Mouse (Mus musculus) liver, embryonic 12.5 days (tissue): ENCODE measurements around the gene Itpr3. TPM values are rescaled to one million over a fixed set of nuclear protein-coding genes. Genes with fewer than 3 reads are reported as not detected.

Source experiments
- ATAC-seq: fragments of 200-750 bp; cut with Nextera tagmentation; 2 replicates; pipeline ENCODE4 v1.8.0; 2017; ENCODE audit warnings: moderate number of reproducible peaks, mild to moderate bottlenecking, moderate library complexity
- H3K27ac ChIP-seq: fragments of 300-500 bp; sonication (generic); 2 replicates; pipeline ENCODE4 v1.5.1; 2016; ENCODE audit warnings: mild to moderate bottlenecking
- H3K27me3 ChIP-seq: fragments of 300-500 bp; sonication (generic); replicated peaks from 2 replicates; pipeline ENCODE4 v1.6.1; 2016; ENCODE audit warnings: mild to moderate bottlenecking, moderate library complexity
- H3K36me3 ChIP-seq: fragments of 300-500 bp; sonication (generic); 2 replicates; pipeline ENCODE4 v1.6.1; 2016; ENCODE audit warnings: mild to moderate bottlenecking, moderate library complexity
- H3K4me1 ChIP-seq: fragments of 300-500 bp; sonication (generic); 2 replicates; pipeline ENCODE4 v1.6.1; 2016
- H3K4me2 ChIP-seq: fragments of 300-500 bp; sonication (generic); 2 replicates; pipeline ENCODE4 v1.6.1; 2016; ENCODE audit warnings: mild to moderate bottlenecking, moderate library complexity
- H3K4me3 ChIP-seq: fragments of 300-500 bp; sonication (generic); 2 replicates; pipeline ENCODE4 v1.5.1; 2016; ENCODE audit warnings: mild to moderate bottlenecking, moderate library complexity
- H3K9ac ChIP-seq: fragments of 300-500 bp; sonication (generic); 2 replicates; pipeline ENCODE4 v1.6.1; 2016; ENCODE audit warnings: mild to moderate bottlenecking, moderate library complexity
- H3K9me3 ChIP-seq: fragments of 300-500 bp; sonication (generic); replicated peaks from 2 replicates; pipeline ENCODE4 v1.6.1; 2016; ENCODE audit warnings: mild to moderate bottlenecking, moderate library complexity
- WGBS: fragments of 180-500 bp; shearing (Covaris S2); methylation state at CpG from one replicate; pipeline ENCODE4 v1.1.7; 2016; ENCODE audit not compliant: insufficient replicate concordance; 5-methylcytosine and 5-hydroxymethylcytosine counted together
- polyA plus RNA-seq: library from polyadenylated mRNA; unstranded; fragments of >200 nt; fragmentation: Nextera tagmentation; extraction: Ambion mirVana; gene quantifications from 2 replicates; pipeline ENCODE4 v1.2.1, GENCODE M21; 2016

The Itpr3 gene
- polyA plus RNA-seq, 1 experiment from 2014 or later, result 1.2 TPM

- H3K36me3 ChIP-seq, result no peaks in the 10 kb centered on the region
- H3K27ac ChIP-seq, result no peak overlapping the region
These were observed 44.6 kb downstream of the Itpr3 start for GRCm38 (mm10) chr17:27101675-27102074.

DNA sequence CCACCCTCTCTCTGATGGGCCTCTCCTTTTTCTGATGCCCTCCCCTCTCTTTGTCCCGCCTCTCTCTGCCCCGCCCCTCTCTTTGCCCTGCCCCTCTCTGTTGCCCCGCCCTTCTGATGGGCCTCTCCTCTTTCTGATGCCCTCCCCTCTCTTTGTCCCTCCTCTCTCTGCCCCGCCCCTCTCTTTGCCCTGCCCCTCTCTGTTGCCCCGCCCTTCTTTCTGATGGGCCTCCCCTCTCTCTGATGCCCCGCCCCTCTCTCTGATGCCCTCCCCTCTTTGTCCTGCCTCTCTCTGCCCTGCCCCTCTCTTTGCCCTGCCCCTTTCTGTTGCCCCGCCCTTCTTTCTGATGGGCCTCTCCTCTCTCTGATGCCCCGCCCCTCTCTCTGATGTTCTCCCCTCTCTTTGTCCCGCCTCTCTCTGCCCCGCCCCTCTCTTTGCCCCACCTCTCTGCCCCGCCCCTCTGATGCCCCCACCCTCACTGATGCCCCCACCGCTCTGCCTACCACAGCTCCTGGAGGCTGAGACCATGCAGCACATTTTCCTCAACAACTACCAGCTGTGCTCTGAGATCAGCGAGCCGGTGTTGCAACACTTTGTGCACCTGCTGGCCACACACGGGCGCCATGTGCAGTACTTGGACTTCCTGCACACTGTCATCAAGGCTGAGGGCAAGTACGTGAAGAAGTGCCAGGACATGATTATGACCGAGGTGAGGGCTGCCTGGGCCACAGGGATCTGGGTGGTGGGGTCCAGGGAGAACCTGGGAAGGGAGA, 48.8 kb downstream of the Itpr3 start:
- Histone ChIP-seq H3K27ac (no peak overlapping the region), H3K9ac (no peak overlapping the region), H3K36me3 (no peaks in the 10 kb centered on the region), H3K4me2 (no peak overlapping the region), H3K4me1 (no peaks in the 10 kb centered on the region), H3K4me3 (no peak overlapping the region), H3K9me3 (no peaks in the 10 kb centered on the region), H3K27me3 (no peaks in the 10 kb centered on the region)
- WGBS, result 63% methylated on average over 15 of the region's 18 CpGs
- ATAC-seq, result no peak

More at GRCm38 (mm10) chr17:27101675-27102074, 44.6 kb downstream of the Itpr3 start:
- 0 out of 2 replicates have a peak, but pooled peaks cover 4% of the 10 kb centered on the region for H3K27me3 ChIP-seq
- H3K4me2 ChIP-seq, result no peak overlapping the region
- no peak overlapping the region for H3K4me3 ChIP-seq
- no peak overlapping the region for H3K9ac ChIP-seq
- H3K9me3 ChIP-seq, result no peaks in the 10 kb centered on the region
- WGBS, result 73% methylated on average over 5 of the region's 5 CpGs
- H3K4me1 ChIP-seq, result no peaks in the 10 kb centered on the region
- ATAC-seq, result no peak

GRCm38 (mm10) chr17:27106745-27107144, 49.6 kb downstream of the Itpr3 start:
- WGBS, result 70% methylated on average over 9 of the region's 9 CpGs
- Histone ChIP-seq H3K4me3 (no peak overlapping the region), H3K9me3 (no peaks in the 10 kb centered on the region), H3K27ac (no peak overlapping the region), H3K9ac (no peak overlapping the region), H3K4me2 (no peak overlapping the region), H3K27me3 (no peaks in the 10 kb centered on the region), H3K36me3 (no peaks in the 10 kb centered on the region), H3K4me1 (no peaks in the 10 kb centered on the region)
- ATAC-seq, result no peak

- no peak overlapping the region for H3K27ac ChIP-seq
- H3K9me3 ChIP-seq, result no peaks in the 10 kb centered on the region
- H3K27me3 ChIP-seq, result no peaks in the 10 kb centered on the region
- H3K4me1 ChIP-seq, result no peaks in the 10 kb centered on the region
- no peak overlapping the region for H3K4me3 ChIP-seq
- no peaks in the 10 kb centered on the region for H3K36me3 ChIP-seq
- WGBS, result 65% methylated on average over 6 of the region's 6 CpGs
- no peak overlapping the region for H3K4me2 ChIP-seq
- H3K9ac ChIP-seq, result no peak overlapping the region
- no peak for ATAC-seq
These were observed 50.8 kb downstream of the Itpr3 start for GRCm38 (mm10) chr17:27107936-27108335.

DNA sequence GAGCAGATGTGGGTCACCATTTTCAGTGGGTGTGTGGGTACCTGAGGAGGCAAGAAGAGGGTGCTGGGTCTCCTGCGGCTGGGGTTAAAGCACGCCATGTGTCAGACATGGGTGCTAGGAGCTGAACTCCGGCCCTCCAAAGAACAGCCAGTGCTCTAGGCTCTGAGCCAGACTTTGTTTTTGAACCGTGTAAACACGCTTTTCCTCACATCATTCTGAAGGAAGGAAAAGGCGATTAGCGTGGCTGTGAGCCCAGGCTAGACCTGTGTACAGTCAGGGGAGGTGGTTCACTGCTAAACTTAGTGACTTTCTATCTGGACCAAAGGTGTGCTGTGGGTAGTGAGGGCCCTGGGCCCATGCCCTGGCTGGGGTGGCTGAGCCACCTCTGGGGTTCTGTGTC, 53.0 kb downstream of the Itpr3 start:
- Histone ChIP-seq H3K4me3 (no peak overlapping the region), H3K36me3 (peaks cover 6% of the 10 kb centered on the region), H3K27ac (no peak overlapping the region), H3K9ac (no peak overlapping the region), H3K9me3 (no peaks in the 10 kb centered on the region), H3K4me2 (no peak overlapping the region), H3K4me1 (no peaks in the 10 kb centered on the region), H3K27me3 (no peaks in the 10 kb centered on the region)
- ATAC-seq, result no peak
- 76% methylated on average over 7 of the region's 7 CpGs for WGBS

GRCm38 (mm10) chr17:27118676-27119539, 61.8 kb downstream of the Itpr3 start:
- Histone ChIP-seq H3K9ac (no peak overlapping the region), H3K36me3 (peaks cover 37% of the 10 kb centered on the region), H3K4me1 (peaks cover 30% of the 10 kb centered on the region), H3K27ac (no peak overlapping the region), H3K4me3 (no peak overlapping the region), H3K9me3 (no peaks in the 10 kb centered on the region), H3K27me3 (no peaks in the 10 kb centered on the region), H3K4me2 (no peak overlapping the region)
- no peak for ATAC-seq
- WGBS, result 57% methylated on average over 25 of the region's 25 CpGs

GRCm38 (mm10) chr17:27119540-27119895, 62.4 kb downstream of the Itpr3 start:
- Histone ChIP-seq H3K4me1 (peaks cover 36% of the 10 kb centered on the region), H3K9ac (no peak overlapping the region), H3K4me2 (no peak overlapping the region), H3K27me3 (no peaks in the 10 kb centered on the region), H3K36me3 (peaks cover 41% of the 10 kb centered on the region), H3K27ac (no peak overlapping the region), H3K4me3 (no peak overlapping the region), H3K9me3 (no peaks in the 10 kb centered on the region)
- ATAC-seq, result no peak
- 73% methylated on average over 4 of the region's 4 CpGs for WGBS

DNA sequence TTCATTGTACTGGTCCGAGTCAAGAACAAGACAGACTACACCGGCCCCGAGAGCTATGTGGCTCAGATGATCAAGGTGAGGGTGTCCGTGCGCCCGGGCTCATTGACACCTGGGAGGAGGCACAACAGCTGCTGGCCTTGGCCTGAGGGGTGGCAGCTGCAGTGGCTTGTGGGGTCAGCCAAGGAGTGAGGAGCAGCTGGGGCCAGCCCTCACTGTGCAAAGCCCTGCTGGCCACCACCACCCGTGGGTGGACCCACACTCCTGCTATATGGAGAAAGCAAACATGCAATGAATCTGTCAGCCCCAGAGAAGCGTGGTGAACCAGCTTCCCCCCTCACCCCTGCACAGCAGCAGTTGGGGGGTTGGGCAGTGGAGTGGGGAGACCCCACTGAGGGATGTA, 62.9 kb downstream of the Itpr3 start:
- H3K9me3 ChIP-seq, result no peaks in the 10 kb centered on the region
- H3K4me1 ChIP-seq, result peaks cover 40% of the 10 kb centered on the region
- no peak overlapping the region for H3K4me2 ChIP-seq
- 66% methylated on average over 8 of the region's 8 CpGs for WGBS
- H3K36me3 ChIP-seq, result peaks cover 45% of the 10 kb centered on the region
- no peak for ATAC-seq
- no peak overlapping the region for H3K9ac ChIP-seq
- no peaks in the 10 kb centered on the region for H3K27me3 ChIP-seq
- no peak overlapping the region for H3K27ac ChIP-seq
- H3K4me3 ChIP-seq, result no peak overlapping the region

DNA sequence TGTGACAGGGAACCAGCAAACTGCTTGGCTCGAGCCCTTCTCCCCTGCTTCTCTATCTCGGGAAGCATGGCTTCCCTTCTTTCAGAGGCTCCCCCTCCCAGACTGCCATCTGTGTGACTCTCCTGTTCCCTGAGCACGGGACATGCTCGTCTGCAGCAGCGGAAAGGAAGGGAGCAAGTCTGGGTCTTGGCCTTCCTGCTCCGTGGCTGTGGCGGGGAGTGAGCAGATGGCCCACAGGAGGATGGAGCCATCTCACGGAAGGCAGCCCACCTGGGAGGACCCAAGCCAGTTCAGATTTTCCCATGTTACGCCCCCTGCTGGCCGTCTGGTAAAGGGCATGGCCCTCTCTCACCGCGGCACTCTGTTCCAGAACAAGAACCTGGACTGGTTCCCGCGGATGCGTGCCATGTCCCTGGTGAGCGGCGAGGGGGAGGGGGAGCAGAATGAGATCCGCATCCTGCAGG, 63.5 kb downstream of the Itpr3 start:
- Histone ChIP-seq H3K27ac (no peak overlapping the region), H3K9me3 (no peaks in the 10 kb centered on the region), H3K4me3 (no peak overlapping the region), H3K4me1 (peaks cover 45% of the 10 kb centered on the region), H3K9ac (no peak overlapping the region), H3K4me2 (no peak overlapping the region), H3K36me3 (peaks cover 51% of the 10 kb centered on the region), H3K27me3 (no peaks in the 10 kb centered on the region)
- 23% methylated on average over 18 of the region's 18 CpGs for WGBS
- no peak for ATAC-seq

GRCm38 (mm10) chr17:27121266-27121665, 64.2 kb downstream of the Itpr3 start:
- 67% methylated on average over 14 of the region's 14 CpGs for WGBS
- Histone ChIP-seq H3K9ac (no peak overlapping the region), H3K4me1 (peaks cover 45% of the 10 kb centered on the region), H3K4me3 (no peak overlapping the region), H3K36me3 (peaks cover 58% of the 10 kb centered on the region), H3K4me2 (no peak overlapping the region), H3K27ac (no peak overlapping the region), H3K27me3 (no peaks in the 10 kb centered on the region), H3K9me3 (no peaks in the 10 kb centered on the region)
- no peak for ATAC-seq

GRCm38 (mm10) chr17:27121781-27122180, 64.7 kb downstream of the Itpr3 start:
- H3K27me3 ChIP-seq, result no peaks in the 10 kb centered on the region
- H3K36me3 ChIP-seq, result peaks cover 58% of the 10 kb centered on the region
- 0 out of 2 replicates have a peak overlapping the region, but pooled peaks have one; percentile 8 for H3K27ac ChIP-seq
- H3K4me3 ChIP-seq, result no peak overlapping the region
- no peaks in the 10 kb centered on the region for H3K9me3 ChIP-seq
- ATAC-seq, result peak; percentile 60; the same call in 1 of the 2 replicates
- no peak overlapping the region for H3K4me2 ChIP-seq
- no peak overlapping the region for H3K9ac ChIP-seq
- 73% methylated on average over 7 of the region's 7 CpGs for WGBS
- peaks cover 46% of the 10 kb centered on the region for H3K4me1 ChIP-seq

DNA sequence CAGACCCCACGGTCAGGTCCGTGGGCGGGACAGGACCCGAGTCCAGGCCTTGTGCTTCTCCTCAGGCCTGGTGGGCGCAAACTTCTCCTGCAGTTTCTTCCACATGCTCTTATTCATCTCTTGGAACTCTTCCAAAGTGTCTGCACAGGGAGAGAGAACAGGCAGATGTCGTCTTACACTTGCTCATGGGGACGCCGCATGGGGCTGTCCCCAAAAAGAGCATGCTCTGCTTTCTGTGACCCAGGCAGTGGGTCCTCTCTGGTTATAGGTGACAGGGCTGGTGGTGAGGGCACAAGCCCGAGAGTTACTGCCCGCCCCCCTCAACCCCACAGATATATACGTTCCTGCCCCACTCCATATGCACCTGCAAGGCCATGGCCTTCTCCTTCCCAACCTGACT, 65.6 kb downstream of the Itpr3 start:
- peaks cover 54% of the 10 kb centered on the region for H3K4me1 ChIP-seq
- H3K27me3 ChIP-seq, result no peaks in the 10 kb centered on the region
- no peak overlapping the region for H3K4me3 ChIP-seq
- H3K27ac ChIP-seq, result no peak overlapping the region
- WGBS, result 89% methylated on average over 11 of the region's 11 CpGs
- no peak overlapping the region for H3K9ac ChIP-seq
- no peak for ATAC-seq
- H3K36me3 ChIP-seq, result peaks cover 58% of the 10 kb centered on the region
- H3K9me3 ChIP-seq, result no peaks in the 10 kb centered on the region
- no peak overlapping the region for H3K4me2 ChIP-seq
